Mouse (Mus musculus) T-helper 1 cell (primary cell): ENCODE data around the gene CT030661.1.
"Not testable (repeated sequence)": the region's sequence is repeated elsewhere in the genome, so short reads cannot be mapped to it uniquely, and the experiment has no call there.

Source experiments
- in situ Hi-C: fragments of 300-600 bp; cut with MboI, MseI; formaldehyde crosslinking; loops from one replicate; pipeline ENCODE4 v1.15.1; 2025; ENCODE audit warnings: high pct_unique_total_duplicates

CT030661.1 gene

DNA sequence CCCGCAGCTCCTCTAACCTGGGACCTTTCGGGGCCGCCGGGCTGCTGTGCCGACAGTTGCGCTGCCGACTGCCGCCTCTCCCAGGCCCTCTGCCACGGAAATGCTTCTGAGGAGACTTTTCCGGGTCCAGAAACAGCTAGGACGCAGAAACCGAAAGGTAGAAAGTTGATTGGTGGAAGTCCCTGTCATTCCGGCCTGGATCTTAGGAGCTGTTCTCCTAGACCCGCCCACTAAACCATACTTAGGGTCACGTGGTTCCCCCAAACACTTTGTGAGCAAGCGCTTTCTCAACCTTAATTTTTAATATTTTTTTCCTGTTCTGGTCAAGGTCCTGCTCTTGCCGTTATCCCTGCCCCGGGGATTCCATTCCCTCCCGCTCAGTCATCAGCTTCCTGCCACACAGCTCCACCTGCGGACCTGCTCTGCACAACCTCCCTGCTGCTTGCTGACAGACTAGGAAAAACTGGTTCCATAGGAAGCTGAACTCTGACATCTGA lies at the start of gene CT030661.1:
CT030661.1 (minus strand) TSS at position 108 of the 497 bp plus-strand sequence.
- in situ Hi-C loops = loop anchor here (5.0 kb wide), 1 partner anchor 92 kb away; no protein-coding TSS in a partner anchor

DNA sequence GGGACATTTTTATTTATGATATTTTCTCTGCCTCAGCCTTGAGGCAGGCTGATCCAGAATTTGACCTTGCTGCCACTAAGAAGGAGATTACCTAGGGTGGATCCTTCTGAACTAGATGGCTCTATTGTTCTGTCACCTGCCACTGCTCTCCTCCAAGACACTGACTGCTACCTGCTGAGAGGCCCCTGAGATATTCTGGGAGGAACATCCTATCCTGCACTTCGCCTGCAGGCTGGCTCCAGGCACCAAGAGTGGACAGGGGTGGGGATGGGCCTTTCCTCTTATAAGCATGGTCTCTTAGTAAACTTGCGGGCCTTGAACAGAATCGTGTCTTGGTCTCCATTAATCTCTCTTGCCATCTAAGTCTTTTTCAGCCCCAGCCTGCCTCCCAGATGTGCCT lies 49.3 kb upstream of the CT030661.1 start:
- in situ Hi-C loops = loop anchor here (5.0 to 25.0 kb wide), 3 partner anchors 53 to 909 kb away; partner anchors contain the start of genes Zfp51, Zfp942 and Zfp943

DNA sequence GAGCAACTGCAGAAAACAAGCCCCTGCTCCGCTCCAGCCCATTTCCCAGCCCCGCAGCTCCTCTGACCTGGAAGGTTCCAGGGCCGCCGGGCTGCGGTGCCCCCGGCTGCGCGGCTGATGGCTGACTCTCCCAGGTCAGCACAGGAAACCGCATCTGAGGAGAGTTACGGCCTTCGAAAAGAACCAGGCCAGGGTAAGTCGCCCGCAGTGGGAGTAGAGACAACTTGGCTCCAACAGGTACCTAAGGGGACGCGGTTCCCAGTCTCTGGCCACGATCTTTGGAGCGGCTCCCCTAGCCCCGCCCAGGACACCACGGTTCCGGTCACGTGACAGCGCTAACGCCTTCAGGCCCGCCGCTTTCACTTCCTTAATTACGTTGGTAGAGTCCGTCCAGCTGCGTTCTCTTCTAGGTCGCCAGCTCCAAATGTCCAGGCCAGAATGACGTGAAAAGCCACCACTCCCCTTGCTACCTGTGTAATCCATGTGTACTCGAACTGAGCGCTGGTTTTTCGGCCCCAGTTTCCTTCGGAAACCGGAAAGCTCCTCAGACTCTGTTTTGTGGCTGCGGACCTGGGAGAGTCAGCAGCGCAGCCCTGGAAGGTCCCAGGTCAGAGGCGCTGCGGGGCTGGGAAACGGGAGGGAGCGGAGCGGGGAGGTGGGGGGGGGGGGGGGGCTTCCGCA lies 46.6 kb upstream of the CT030661.1 start, which contains the start of the genes Zfp944 and Zfp758:
Zfp944 (minus strand) TSS at position 300 of the 681 bp plus-strand sequence.
Zfp758 (plus strand) TSS at position 353 of the 681 bp plus-strand sequence.
- in situ Hi-C loops = loop anchor here (5.0 to 25.0 kb wide), 3 partner anchors 56 to 906 kb away; partner anchors contain the start of genes Zfp51, Zfp942 and Zfp943

DNA sequence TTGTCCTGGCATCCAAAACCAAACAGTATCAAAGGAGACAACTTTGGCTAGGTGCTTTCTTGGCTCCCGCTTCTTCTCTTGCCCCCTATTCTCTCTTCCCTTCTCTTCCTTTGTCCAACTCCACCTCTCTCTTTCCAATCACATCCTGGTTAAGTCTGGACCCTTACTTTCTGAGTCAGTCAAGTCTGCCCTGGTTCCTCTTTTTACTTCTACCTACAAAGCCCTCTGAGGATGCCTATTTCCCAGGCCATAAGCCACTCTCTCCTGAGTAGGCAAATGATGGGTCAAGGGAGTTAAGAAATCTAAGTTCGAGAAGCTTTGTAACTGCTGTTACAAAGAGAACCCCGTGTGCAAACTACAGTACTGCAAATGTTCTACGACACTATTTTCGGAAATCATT lies 45.9 kb upstream of the CT030661.1 start:
- in situ Hi-C loops = loop anchor here (5.0 to 25.0 kb wide), 3 partner anchors 57 to 906 kb away; partner anchors contain the start of genes Zfp51, Zfp942 and Zfp943

DNA sequence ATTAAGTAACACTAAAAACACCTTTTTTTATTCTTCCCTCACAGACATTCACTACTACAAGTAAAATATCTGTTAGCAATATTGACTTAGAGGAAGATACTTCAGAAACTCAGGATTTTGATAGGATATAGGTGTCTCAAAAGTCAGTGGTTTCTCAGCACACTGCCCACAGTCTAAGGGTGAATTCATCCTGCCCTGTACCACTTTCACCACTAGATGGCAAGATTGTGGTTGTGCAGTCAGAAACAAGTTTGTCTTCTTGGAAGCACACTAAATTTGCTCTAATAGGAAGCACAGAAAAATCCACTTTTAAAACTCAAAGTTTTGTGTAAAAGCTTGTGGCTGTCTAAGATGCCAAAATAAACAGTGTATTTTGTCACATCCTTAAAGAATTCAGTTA lies 38.2 kb upstream of the CT030661.1 start:
- in situ Hi-C loops = loop anchor here (25.0 kb wide), 1 partner anchor 390 kb away; the partner anchor contains the start of genes Zfp942 and Zfp943

DNA sequence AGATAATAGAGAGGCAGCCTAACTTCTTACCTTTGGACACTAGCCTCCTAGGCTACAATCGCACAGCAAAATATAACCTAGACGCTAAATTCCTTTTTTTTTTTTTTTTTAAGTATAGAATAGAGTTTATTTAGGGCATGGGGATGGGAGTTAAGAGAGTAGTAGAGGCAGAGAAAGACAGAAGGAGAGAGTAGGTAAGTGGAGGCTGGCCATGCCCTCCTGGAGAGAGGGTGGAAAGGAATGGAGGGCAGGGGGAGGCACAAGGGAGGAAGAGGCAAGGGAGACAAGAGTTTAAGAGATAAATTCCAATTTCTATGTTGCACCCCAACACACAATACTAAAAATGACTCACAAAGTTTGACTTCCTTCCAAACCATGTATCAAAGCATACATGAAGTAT lies 610 bp upstream of the CT030661.1 start:
- in situ Hi-C loops = not testable (repeated sequence)

DNA sequence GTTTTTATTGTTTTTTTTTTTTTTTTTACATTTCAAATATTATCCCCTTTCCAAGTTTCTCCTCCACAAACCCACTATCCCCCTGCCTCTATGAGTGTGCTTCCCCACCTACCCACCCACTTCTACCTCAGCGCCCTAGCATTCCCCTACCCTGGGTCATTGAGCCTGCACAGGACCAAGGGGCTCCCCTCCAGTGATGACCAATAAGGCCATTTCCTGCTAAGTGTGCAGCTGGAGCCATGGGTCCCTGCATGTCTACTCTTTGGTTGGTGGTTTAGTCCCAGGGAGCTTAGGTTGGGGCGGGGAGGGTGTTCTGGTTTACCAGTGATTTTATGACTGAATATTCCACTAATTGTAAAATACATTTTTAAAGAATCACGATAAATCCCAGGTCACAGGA lies 418 bp downstream of the CT030661.1 start:
- in situ Hi-C loops = loop anchor here (5.0 kb wide), 1 partner anchor 92 kb away; no protein-coding TSS in a partner anchor
